Comparison of ENCODE assay signal across 8 mouse cellular contexts in the genomic region with DNA sequence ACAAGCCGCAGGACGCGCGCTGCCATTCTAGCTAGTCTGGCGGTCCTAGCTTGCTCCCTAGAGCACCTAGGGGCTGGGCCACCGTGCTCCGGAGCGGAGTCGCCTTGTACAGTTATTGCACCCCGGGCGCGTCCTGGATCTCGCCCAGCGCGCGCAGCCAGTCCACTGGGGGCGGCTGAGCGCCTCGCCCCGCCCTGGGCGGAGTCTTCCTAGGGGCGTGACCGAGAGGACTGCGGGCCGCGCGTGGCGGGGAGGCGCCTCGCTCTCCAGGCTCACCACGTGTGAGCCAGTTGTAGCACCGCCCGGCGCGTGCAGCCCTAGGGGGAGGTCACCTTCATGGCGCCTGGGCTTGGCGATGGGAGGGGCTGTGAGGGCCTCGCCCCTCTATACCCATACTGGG. TPM values are rescaled to one million over a fixed set of nuclear protein-coding genes. Genes with fewer than 3 reads are reported as not detected.
DNase-seq lines count a peak whose midpoint lies in the region; ATAC-seq and TF ChIP-seq lines count a peak whose summit lies in the region.

No protein-coding gene starts in this region.

- ATAC-seq in frontal cortex, adult (ENCODE audit: low TSS enrichment): peak; percentile 48
- peak; percentile 81 for ATAC-seq in lung, embryonic 16.5 days (ENCODE audit: low read depth)

- peak; percentile 80 for DNase-seq in MEL-GATA-1-ER (ENCODE audit: extremely low read depth, low read depth)
- DNase-seq in cerebellum, adult 8-10 months: peak; percentile 79
- DNase-seq in hindbrain, embryonic 10.5 days (ENCODE audit: low spot score): peak; percentile 90
- DNase-seq in layer of hippocampus, adult 9-11 months: peak; percentile 94
- DNase-seq in ovary, adult 18-20 months (ENCODE audit: low spot score): peak; percentile 97
- DNase-seq in thymus, adult 2 months: peak; percentile 77

- under 1% methylated on average over 38 of the region's 38 CpGs for WGBS in hindbrain, embryonic 10.5 days
- 0% methylated on average over 38 of the region's 38 CpGs for WGBS in lung, embryonic 16.5 days
- under 1% methylated on average over 38 of the region's 38 CpGs for WGBS in thymus, adult 2 months

- TF ChIP-seq CTCF in thymus, adult 2 months (IDR thresholded peaks at IDR 0.05; ENCODE audit: borderline replicate concordance, control insufficient read depth, extremely low read depth, insufficient read depth, low read length, poor library complexity): no peak

- peak overlapping the region; percentile 98 for H3K9ac ChIP-seq in lung, embryonic 16.5 days (ENCODE audit: low read length)

- H3K27me3 ChIP-seq in hindbrain, embryonic 10.5 days (ENCODE audit: insufficient read depth, poor library complexity, severe bottlenecking): peaks cover 10% of the 10 kb centered on the region; the same call in 1 of the 2 replicates
- H3K27me3 ChIP-seq in lung, embryonic 16.5 days (ENCODE audit: control insufficient read depth, insufficient read depth, low read depth, low read length): no peaks in the 10 kb centered on the region
- H3K27me3 ChIP-seq in thymus, adult 2 months (ENCODE audit: control insufficient read depth, insufficient read depth, low read length): no peaks in the 10 kb centered on the region; the same call in 1 of the 2 replicates

- peaks cover 14% of the 10 kb centered on the region for H3K36me3 ChIP-seq in hindbrain, embryonic 10.5 days
- peaks cover 4% of the 10 kb centered on the region for H3K36me3 ChIP-seq in lung, embryonic 16.5 days (ENCODE audit: control insufficient read depth, insufficient read depth, low read length)
- no peaks in the 10 kb centered on the region for H3K36me3 ChIP-seq in thymus, adult 2 months (ENCODE audit: control insufficient read depth, insufficient read depth, low read length)

- no peaks in the 10 kb centered on the region for H3K9me3 ChIP-seq in hindbrain, embryonic 10.5 days
- H3K9me3 ChIP-seq in lung, embryonic 16.5 days (ENCODE audit: control insufficient read depth, low read length): no peaks in the 10 kb centered on the region

- peak overlapping the region; percentile 94 for H3K4me3 ChIP-seq in hindbrain, embryonic 10.5 days
- peak overlapping the region; percentile 86 for H3K4me3 ChIP-seq in lung, embryonic 16.5 days (ENCODE audit: low read length)
- H3K4me3 ChIP-seq in thymus, adult 2 months (ENCODE audit: control insufficient read depth, insufficient read depth, low read length): peak overlapping the region; percentile 44

- H3K27ac ChIP-seq in hindbrain, embryonic 10.5 days: peak overlapping the region; percentile 98
- H3K27ac ChIP-seq in lung, embryonic 16.5 days (ENCODE audit: low read length): peak overlapping the region; percentile 99
- no peak overlapping the region for H3K27ac ChIP-seq in thymus, adult 2 months (ENCODE audit: control insufficient read depth, insufficient read depth, low read length)

- peak overlapping the region; percentile 63 for H3K4me2 ChIP-seq in lung, embryonic 16.5 days (ENCODE audit: low read depth, low read length)

- peaks cover 62% of the 10 kb centered on the region for H3K4me1 ChIP-seq in hindbrain, embryonic 10.5 days (replicated peaks)
- peaks cover 32% of the 10 kb centered on the region for H3K4me1 ChIP-seq in lung, embryonic 16.5 days (replicated peaks; ENCODE audit: control insufficient read depth, insufficient read depth, low read length)
- peaks cover 17% of the 10 kb centered on the region for H3K4me1 ChIP-seq in thymus, adult 2 months (replicated peaks; ENCODE audit: control insufficient read depth, insufficient read depth, low read length)

- no peak for TF ChIP-seq POLR2A in thymus, adult 2 months (IDR thresholded peaks at IDR 0.05; ENCODE audit: control insufficient read depth, extremely low read depth, insufficient read depth, low read length, poor library complexity)

RNA-seq across cellular contexts. Expression of gene Sox12, which starts 0.8 kb away (rescaled TPM):
- 9.5 and 11.1 TPM in 2 replicates for polyA plus RNA-seq in hindbrain, embryonic 10.5 days (2016; fragmentation: Nextera tagmentation; extraction: Ambion mirVana)
- polyA plus RNA-seq in lung, embryonic 16.5 days (2015; fragmentation: Nextera tagmentation; extraction: Ambion mirVana): 7.4 and 8.1 TPM in 2 replicates
- 3.8 and 4.5 TPM in 2 replicates for polyA plus RNA-seq in thymus, adult 2 months (2012; rRNA removed)

RNA-seq across cellular contexts. Expression of gene Zcchc3, which starts 16.1 kb away (rescaled TPM):
- polyA plus RNA-seq in hindbrain, embryonic 10.5 days (2016; fragmentation: Nextera tagmentation; extraction: Ambion mirVana): 45.9 and 47.9 TPM in 2 replicates
- 22.2 and 25.9 TPM in 2 replicates for polyA plus RNA-seq in lung, embryonic 16.5 days (2015; fragmentation: Nextera tagmentation; extraction: Ambion mirVana)
- 1.7 and 2.0 TPM in 2 replicates for polyA plus RNA-seq in thymus, adult 2 months (2012; rRNA removed)

RNA-seq across cellular contexts. Expression of gene 6820408C15Rik, which starts 16.7 kb away (rescaled TPM):
- polyA plus RNA-seq in hindbrain, embryonic 10.5 days (2016; fragmentation: Nextera tagmentation; extraction: Ambion mirVana): 1.3 and 3.3 TPM in 2 replicates
- polyA plus RNA-seq in lung, embryonic 16.5 days (2015; fragmentation: Nextera tagmentation; extraction: Ambion mirVana): 8.5 and 10.5 TPM in 2 replicates
- 0.36 and 0.50 TPM in 2 replicates for polyA plus RNA-seq in thymus, adult 2 months (2012; rRNA removed)

RNA-seq across cellular contexts. Expression of gene Nrsn2, which starts 22.3 kb away (rescaled TPM):
- 1.4 and 5.1 TPM in 2 replicates for polyA plus RNA-seq in hindbrain, embryonic 10.5 days (2016; fragmentation: Nextera tagmentation; extraction: Ambion mirVana)
- polyA plus RNA-seq in lung, embryonic 16.5 days (2015; fragmentation: Nextera tagmentation; extraction: Ambion mirVana): 0.40 and 0.62 TPM in 2 replicates
- 0.07 TPM in 1 of 2 replicates, not detected in the other for polyA plus RNA-seq in thymus, adult 2 months (2012; rRNA removed)

RNA-seq across cellular contexts. Expression of gene Trib3, which starts 54.9 kb away (rescaled TPM):
- polyA plus RNA-seq in hindbrain, embryonic 10.5 days (2016; fragmentation: Nextera tagmentation; extraction: Ambion mirVana): 1.3 and 3.0 TPM in 2 replicates
- 5.0 and 5.2 TPM in 2 replicates for polyA plus RNA-seq in lung, embryonic 16.5 days (2015; fragmentation: Nextera tagmentation; extraction: Ambion mirVana)
- 2.6 and 3.8 TPM in 2 replicates for polyA plus RNA-seq in thymus, adult 2 months (2012; rRNA removed)

Comparison
In these comparisons a context has a peak if more than half of its experiments do, and no peak if none do; other contexts are left out.
1. H3K4me3 ChIP-seq: peak in every context shown above with its lines; median percentile 94 in hindbrain, embryonic 10.5 days; 86 in lung, embryonic 16.5 days; 44 in thymus, adult 2 months.